Mouse (Mus musculus) embryonic facial prominence, embryonic 12.5 days (tissue): Measurements from ENCODE around the gene Gnat2. TPM values are rescaled to one million over a fixed set of nuclear protein-coding genes. Genes with fewer than 3 reads are reported as not detected.

Experiments
- ATAC-seq: fragments of 200-750 bp; cut with Nextera tagmentation; 2 replicates; pipeline ENCODE4 v1.8.0; 2017; ENCODE audit not compliant: insufficient number of reproducible peaks, insufficient read depth, low FRiP score, low TSS enrichment
- H3K27ac ChIP-seq: fragments of 300-500 bp; sonication (generic); 2 replicates; pipeline ENCODE4 v1.5.1; 2016; ENCODE audit warnings: mild to moderate bottlenecking
- H3K27me3 ChIP-seq: fragments of 300-500 bp; sonication (generic); 2 replicates; pipeline ENCODE4 v1.6.1; 2016; ENCODE audit warnings: mild to moderate bottlenecking, moderate library complexity
- H3K36me3 ChIP-seq: fragments of 300-500 bp; sonication (generic); 2 replicates; pipeline ENCODE4 v1.6.1; 2016; ENCODE audit warnings: mild to moderate bottlenecking
- H3K4me1 ChIP-seq: fragments of 300-500 bp; sonication (generic); 2 replicates; pipeline ENCODE4 v1.6.1; 2016
- H3K4me2 ChIP-seq: fragments of 300-500 bp; sonication (generic); replicated peaks from 2 replicates; pipeline ENCODE4 v1.6.1; 2016; ENCODE audit warnings: mild to moderate bottlenecking, moderate library complexity
- H3K4me3 ChIP-seq: fragments of 300-500 bp; sonication (generic); 2 replicates; pipeline ENCODE4 v1.5.1; 2016; ENCODE audit warnings: mild to moderate bottlenecking
- H3K9ac ChIP-seq: fragments of 300-500 bp; sonication (generic); 2 replicates; pipeline ENCODE4 v1.6.1; 2016; ENCODE audit warnings: mild to moderate bottlenecking, moderate library complexity
- H3K9me3 ChIP-seq: fragments of 300-500 bp; sonication (generic); 2 replicates; pipeline ENCODE4 v1.6.1; 2016; ENCODE audit warnings: mild to moderate bottlenecking, moderate library complexity
- WGBS: fragments of 180-500 bp; shearing (Covaris S2); methylation state at CpG from one replicate; pipeline ENCODE4 v1.1.7; 2016; 5-methylcytosine and 5-hydroxymethylcytosine counted together
- polyA plus RNA-seq: library from polyadenylated mRNA; unstranded; fragments of >200 nt; fragmentation: Nextera tagmentation; extraction: Ambion mirVana; gene quantifications from 2 replicates; pipeline ENCODE4 v1.2.1, GENCODE M21; 2016

Gnat2 gene
- polyA plus RNA-seq, 1 experiment from 2014 or later: 0.47 TPM

DNA sequence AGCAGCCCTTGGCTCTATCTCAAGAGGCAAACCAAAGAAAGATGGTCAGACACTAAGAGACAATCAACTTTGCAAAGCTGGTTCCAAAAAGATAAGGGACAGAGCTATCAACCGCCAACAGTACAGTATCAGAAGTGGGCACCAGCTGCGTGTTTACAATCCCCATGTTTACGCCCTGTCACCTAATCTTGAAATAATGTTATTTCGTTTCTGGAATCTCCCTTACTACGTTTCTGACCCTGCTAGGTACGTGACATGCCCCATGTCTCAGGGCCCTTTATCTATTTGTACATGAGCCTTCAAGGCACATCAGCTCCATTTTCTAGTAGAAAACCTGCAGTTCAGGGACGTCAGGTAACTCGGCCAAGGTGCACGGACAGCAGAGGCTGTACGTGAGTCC lies 4.1 kb downstream of the Gnat2 start:
- Histone ChIP-seq H3K4me1 (no peaks in the 10 kb centered on the region), H3K36me3 (no peaks in the 10 kb centered on the region), H3K27ac (no peak overlapping the region), H3K9me3 (no peaks in the 10 kb centered on the region), H3K27me3 (no peaks in the 10 kb centered on the region), H3K9ac (no peak overlapping the region), H3K4me3 (no peak overlapping the region), H3K4me2 (no peak overlapping the region)
- ATAC-seq: no peak
- WGBS: 91% methylated on average over 10 of the region's 10 CpGs

GRCm38 (mm10) chr3:108097656-108098055 lies 5.1 kb downstream of the Gnat2 start:
- no peak for ATAC-seq
- Histone ChIP-seq H3K4me3 (no peak overlapping the region), H3K36me3 (no peaks in the 10 kb centered on the region), H3K27ac (no peak overlapping the region), H3K27me3 (no peaks in the 10 kb centered on the region), H3K4me1 (no peaks in the 10 kb centered on the region), H3K9me3 (no peaks in the 10 kb centered on the region), H3K9ac (no peak overlapping the region), H3K4me2 (no peak overlapping the region)
- 79% methylated on average over 8 of the region's 8 CpGs for WGBS

DNA sequence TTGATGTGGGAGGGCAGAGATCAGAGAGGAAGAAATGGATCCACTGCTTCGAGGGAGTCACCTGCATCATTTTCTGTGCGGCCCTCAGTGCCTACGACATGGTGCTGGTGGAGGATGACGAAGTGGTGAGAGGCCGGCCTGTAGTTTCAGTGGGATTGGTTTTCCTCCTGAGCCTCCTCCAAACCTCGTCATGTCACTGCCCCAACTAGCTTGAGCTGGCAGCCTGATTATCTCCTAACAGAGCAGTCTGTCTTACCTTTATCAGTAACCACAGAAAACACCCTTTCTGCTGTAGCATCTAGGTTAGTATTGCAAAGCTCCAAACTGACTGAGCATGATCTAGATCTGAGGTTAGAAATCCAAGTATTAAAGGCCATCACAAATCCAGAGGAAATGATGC lies 5.7 kb downstream of the Gnat2 start:
- no peak overlapping the region for H3K4me3 ChIP-seq
- no peak overlapping the region for H3K27ac ChIP-seq
- H3K9me3 ChIP-seq: no peaks in the 10 kb centered on the region
- H3K36me3 ChIP-seq: no peaks in the 10 kb centered on the region
- 79% methylated on average over 6 of the region's 6 CpGs for WGBS
- H3K4me1 ChIP-seq: no peaks in the 10 kb centered on the region
- no peak overlapping the region for H3K4me2 ChIP-seq
- H3K27me3 ChIP-seq: no peaks in the 10 kb centered on the region
- ATAC-seq: no peak
- no peak overlapping the region for H3K9ac ChIP-seq

DNA sequence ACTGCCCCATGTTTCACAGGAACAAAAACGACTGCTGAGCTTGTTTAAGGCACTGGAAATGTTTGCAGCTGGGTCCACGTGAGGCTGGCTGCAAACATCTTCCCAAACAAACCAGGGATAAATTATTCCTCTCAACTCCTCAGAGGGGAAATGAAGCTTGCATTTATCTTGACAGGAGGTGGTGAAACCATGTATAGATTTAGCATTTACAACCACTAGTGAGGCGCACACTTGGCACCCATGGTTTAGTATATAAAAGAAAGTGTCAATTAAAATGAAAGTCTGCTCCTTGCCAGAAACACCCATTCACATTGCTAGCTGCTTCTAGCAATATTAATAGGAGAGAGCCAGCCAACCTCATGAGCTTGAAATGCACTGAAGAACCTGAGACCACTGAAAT lies 9.0 kb downstream of the Gnat2 start:
- ATAC-seq: no peak
- 59% methylated on average over 3 of the region's 3 CpGs for WGBS
- no peak overlapping the region for H3K9ac ChIP-seq
- no peaks in the 10 kb centered on the region for H3K4me1 ChIP-seq
- H3K36me3 ChIP-seq: peaks cover 5% of the 10 kb centered on the region
- H3K4me3 ChIP-seq: no peak overlapping the region
- no peak overlapping the region for H3K4me2 ChIP-seq
- H3K27ac ChIP-seq: no peak overlapping the region
- no peaks in the 10 kb centered on the region for H3K9me3 ChIP-seq
- H3K27me3 ChIP-seq: no peaks in the 10 kb centered on the region

DNA sequence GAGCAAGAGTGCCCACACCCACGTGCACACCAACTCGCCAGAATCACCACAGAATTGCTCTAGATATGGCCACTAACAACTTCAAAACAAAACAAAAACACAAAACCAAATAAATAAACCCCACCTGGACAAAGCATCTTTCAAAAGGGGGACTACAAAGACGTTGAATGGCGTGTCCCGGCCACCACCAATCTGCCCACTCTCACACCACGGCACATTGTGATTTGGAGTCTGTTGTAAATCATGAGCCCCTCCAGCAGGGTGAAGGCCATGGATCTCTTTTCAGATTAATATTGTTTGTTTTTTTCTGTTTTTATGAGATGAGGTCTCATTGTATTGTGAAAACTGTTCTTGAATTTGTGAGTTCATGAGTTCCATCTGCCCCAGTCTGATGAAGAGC lies 9.5 kb downstream of the Gnat2 start:
- H3K9ac ChIP-seq: no peak overlapping the region
- H3K4me2 ChIP-seq: no peak overlapping the region
- H3K36me3 ChIP-seq: peaks cover 5% of the 10 kb centered on the region
- no peaks in the 10 kb centered on the region for H3K9me3 ChIP-seq
- no peak overlapping the region for H3K27ac ChIP-seq
- no peaks in the 10 kb centered on the region for H3K4me1 ChIP-seq
- no peak overlapping the region for H3K4me3 ChIP-seq
- H3K27me3 ChIP-seq: no peaks in the 10 kb centered on the region
- 92% methylated on average over 6 of the region's 6 CpGs for WGBS
- no peak for ATAC-seq

- no peak for ATAC-seq
- H3K9me3 ChIP-seq: no peaks in the 10 kb centered on the region
Observed at GRCm38 (mm10) chr3:108105281-108105680, 12.7 kb downstream of the Gnat2 start.

GRCm38 (mm10) chr3:108111320-108111719 lies 18.7 kb downstream of the Gnat2 start:
- H3K9ac ChIP-seq: no peak overlapping the region
- WGBS: 85% methylated on average over 5 of the region's 5 CpGs
- H3K27me3 ChIP-seq: no peaks in the 10 kb centered on the region
- peaks cover 68% of the 10 kb centered on the region for H3K36me3 ChIP-seq
- H3K9me3 ChIP-seq: no peaks in the 10 kb centered on the region
- no peak overlapping the region for H3K27ac ChIP-seq
- no peak overlapping the region for H3K4me3 ChIP-seq
- no peak overlapping the region for H3K4me2 ChIP-seq
- ATAC-seq: no peak
- H3K4me1 ChIP-seq: no peaks in the 10 kb centered on the region

More at GRCm38 (mm10) chr3:108105281-108105680, 12.7 kb downstream of the Gnat2 start:
- H3K9ac ChIP-seq: no peak overlapping the region
- H3K27me3 ChIP-seq: no peaks in the 10 kb centered on the region
- H3K4me1 ChIP-seq: no peaks in the 10 kb centered on the region
- no peak overlapping the region for H3K27ac ChIP-seq
- H3K4me3 ChIP-seq: no peak overlapping the region
- H3K36me3 ChIP-seq: peaks cover 29% of the 10 kb centered on the region
- WGBS: 91% methylated on average over 3 of the region's 3 CpGs
- H3K4me2 ChIP-seq: no peak overlapping the region

GRCm38 (mm10) chr3:108112246-108112645 lies 19.7 kb downstream of the Gnat2 start:
- no peak overlapping the region for H3K9ac ChIP-seq
- WGBS: 89% methylated on average over 7 of the region's 7 CpGs
- H3K4me3 ChIP-seq: no peak overlapping the region
- H3K9me3 ChIP-seq: no peaks in the 10 kb centered on the region
- no peaks in the 10 kb centered on the region for H3K4me1 ChIP-seq
- no peak for ATAC-seq
- H3K4me2 ChIP-seq: no peak overlapping the region
- no peak overlapping the region for H3K27ac ChIP-seq
- H3K27me3 ChIP-seq: no peaks in the 10 kb centered on the region
- H3K36me3 ChIP-seq: peaks cover 72% of the 10 kb centered on the region

- WGBS: 84% methylated on average over 4 of the region's 4 CpGs
- ATAC-seq: no peak
- no peak overlapping the region for H3K27ac ChIP-seq
Observed at GRCm38 (mm10) chr3:108112666-108113065, 20.1 kb downstream of the Gnat2 start.

DNA sequence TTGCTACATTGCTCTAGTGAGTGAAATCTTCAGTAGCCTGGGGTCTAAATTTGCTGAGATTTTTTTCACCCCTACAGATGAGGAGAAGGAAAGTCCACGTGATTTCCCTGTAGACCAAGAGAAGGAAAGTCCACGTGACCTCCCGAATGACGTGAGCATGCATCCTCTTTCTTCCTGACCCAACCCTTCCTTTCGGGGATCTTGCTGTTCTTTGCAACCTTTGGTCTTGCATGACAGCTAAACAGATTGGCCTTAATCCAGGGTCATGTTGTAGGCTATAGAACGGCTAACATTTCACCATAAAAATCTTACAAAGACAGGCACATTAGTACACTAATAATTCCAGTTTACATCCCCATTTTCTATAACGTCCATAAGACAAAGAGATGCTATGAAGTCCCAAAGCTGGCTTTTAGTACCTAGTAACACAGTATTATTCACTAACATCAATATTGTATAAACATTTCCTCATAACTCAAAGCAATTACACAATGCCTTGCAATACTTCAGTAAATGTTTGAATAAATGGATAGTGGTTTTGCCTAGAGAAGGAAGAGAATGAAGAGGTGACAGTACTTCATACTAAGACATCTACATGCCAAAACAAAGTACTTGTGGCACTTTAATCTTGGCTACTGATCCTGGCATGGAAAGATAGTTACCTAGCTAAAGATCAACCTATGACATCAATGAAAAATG lies 21.2 kb downstream of the Gnat2 start:
- H3K4me2 ChIP-seq: no peak overlapping the region
- H3K27ac ChIP-seq: no peak overlapping the region
- H3K36me3 ChIP-seq: peaks cover 78% of the 10 kb centered on the region
- 91% methylated on average over 7 of the region's 7 CpGs for WGBS
- no peak for ATAC-seq
- H3K4me1 ChIP-seq: no peaks in the 10 kb centered on the region
- no peak overlapping the region for H3K4me3 ChIP-seq
- H3K27me3 ChIP-seq: no peaks in the 10 kb centered on the region
- no peak overlapping the region for H3K9ac ChIP-seq
- no peaks in the 10 kb centered on the region for H3K9me3 ChIP-seq

More at GRCm38 (mm10) chr3:108112666-108113065, 20.1 kb downstream of the Gnat2 start:
- H3K36me3 ChIP-seq: peaks cover 76% of the 10 kb centered on the region
- no peak overlapping the region for H3K4me2 ChIP-seq
- no peaks in the 10 kb centered on the region for H3K4me1 ChIP-seq
- no peaks in the 10 kb centered on the region for H3K9me3 ChIP-seq
- H3K9ac ChIP-seq: no peak overlapping the region
- no peaks in the 10 kb centered on the region for H3K27me3 ChIP-seq
- no peak overlapping the region for H3K4me3 ChIP-seq

GRCm38 (mm10) chr3:108117465-108117864 lies 24.9 kb downstream of the Gnat2 start:
- Histone ChIP-seq H3K27me3 (no peaks in the 10 kb centered on the region), H3K4me3 (no peak overlapping the region), H3K9ac (no peak overlapping the region), H3K27ac (no peak overlapping the region), H3K4me1 (no peaks in the 10 kb centered on the region), H3K9me3 (no peaks in the 10 kb centered on the region), H3K36me3 (peaks cover 70% of the 10 kb centered on the region), H3K4me2 (no peak overlapping the region)
- ATAC-seq: no peak
- 93% methylated on average over 6 of the region's 6 CpGs for WGBS

- no peak overlapping the region for H3K27ac ChIP-seq
- no peaks in the 10 kb centered on the region for H3K4me1 ChIP-seq
- H3K27me3 ChIP-seq: no peaks in the 10 kb centered on the region
- H3K9me3 ChIP-seq: no peaks in the 10 kb centered on the region
- H3K36me3 ChIP-seq: peaks cover 51% of the 10 kb centered on the region
- WGBS: 90% methylated on average over 3 of the region's 3 CpGs
- no peak overlapping the region for H3K9ac ChIP-seq
- H3K4me2 ChIP-seq: no peak overlapping the region
- no peak overlapping the region for H3K4me3 ChIP-seq
- no peak for ATAC-seq
Observed at GRCm38 (mm10) chr3:108121101-108121500, 28.5 kb downstream of the Gnat2 start.
